Mouse (Mus musculus) liver, embryonic 14.5 days (tissue): ENCODE measurements at regions not wholly inside any gene's neighbourhood (a gene's known extent, or its start where the extent isn't known, plus 50 kb on each side); places are given as distances from the start of the nearest gene placed in this dataset.

ENCODE experiments used
- CTCF ChIP-seq: IDR thresholded peaks from 2 replicates; pipeline ENCODE4 v1.5.1; 2016; ENCODE audit warnings: antibody characterized with exemption, low read depth, control low read depth
- EP300 ChIP-seq: IDR thresholded peaks from 2 replicates; pipeline ENCODE4 v1.6.1; 2016; ENCODE audit warnings: antibody characterized with exemption, low read depth

DNA sequence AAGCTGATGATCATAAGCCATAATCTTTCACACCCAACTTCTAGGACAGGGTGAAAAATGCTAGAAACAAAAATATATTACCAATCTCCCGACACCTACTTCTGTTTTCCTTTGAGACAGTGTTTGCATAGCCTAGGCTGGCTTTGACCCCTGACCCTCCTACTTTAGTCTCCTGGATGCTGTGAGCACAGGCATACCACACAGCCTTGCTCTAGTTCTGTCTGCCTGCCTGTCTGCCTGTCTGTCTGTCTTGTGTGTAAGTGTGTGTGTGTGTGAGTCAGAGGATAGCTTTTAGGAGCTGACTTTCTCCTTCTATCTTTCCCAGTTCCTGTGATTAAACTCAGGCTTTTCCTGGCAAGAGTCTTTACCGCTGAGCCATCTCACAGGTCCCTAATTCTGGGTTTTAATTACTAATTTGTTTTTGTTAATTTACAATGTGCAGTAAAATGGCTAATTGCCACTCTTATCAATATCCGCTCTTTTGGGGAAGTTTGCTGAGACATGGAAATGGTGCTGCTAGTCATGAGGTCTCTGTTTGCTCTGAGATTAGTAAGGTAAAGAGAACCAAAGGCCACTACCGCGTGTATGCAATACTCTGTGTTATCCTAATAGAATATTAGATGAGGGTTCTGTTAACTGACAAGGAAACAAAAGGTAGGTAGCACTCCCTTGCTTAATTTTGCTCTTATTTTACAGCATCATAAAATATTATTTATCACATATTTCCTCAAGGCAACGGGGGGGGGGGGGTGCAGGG lies 423.3 kb downstream of the Zfp704 start:
- no peak for TF ChIP-seq CTCF
- no peak for TF ChIP-seq EP300
